Mouse (Mus musculus) spleen, adult 10 weeks (tissue): Measurements from ENCODE around the gene Scube3. TPM values are rescaled to one million over a fixed set of nuclear protein-coding genes. Genes with fewer than 3 reads are reported as not detected.

ENCODE experiments used
- polyA plus RNA-seq: library from polyadenylated mRNA; stranded (reverse); fragments of 350-450 nt; fragmentation: Illumina TruSeq; extraction: RNeasy Lipid Tissue Mini Kit (QIAGEN cat#74804); gene quantifications from one replicate; pipeline ENCODE4 v1.2.3, GENCODE M21; 2015; ENCODE audit warnings: low replicate concordance; ENCODE audit not compliant: insufficient read depth

Gene Scube3
- 1.6 TPM for polyA plus RNA-seq

DNA sequence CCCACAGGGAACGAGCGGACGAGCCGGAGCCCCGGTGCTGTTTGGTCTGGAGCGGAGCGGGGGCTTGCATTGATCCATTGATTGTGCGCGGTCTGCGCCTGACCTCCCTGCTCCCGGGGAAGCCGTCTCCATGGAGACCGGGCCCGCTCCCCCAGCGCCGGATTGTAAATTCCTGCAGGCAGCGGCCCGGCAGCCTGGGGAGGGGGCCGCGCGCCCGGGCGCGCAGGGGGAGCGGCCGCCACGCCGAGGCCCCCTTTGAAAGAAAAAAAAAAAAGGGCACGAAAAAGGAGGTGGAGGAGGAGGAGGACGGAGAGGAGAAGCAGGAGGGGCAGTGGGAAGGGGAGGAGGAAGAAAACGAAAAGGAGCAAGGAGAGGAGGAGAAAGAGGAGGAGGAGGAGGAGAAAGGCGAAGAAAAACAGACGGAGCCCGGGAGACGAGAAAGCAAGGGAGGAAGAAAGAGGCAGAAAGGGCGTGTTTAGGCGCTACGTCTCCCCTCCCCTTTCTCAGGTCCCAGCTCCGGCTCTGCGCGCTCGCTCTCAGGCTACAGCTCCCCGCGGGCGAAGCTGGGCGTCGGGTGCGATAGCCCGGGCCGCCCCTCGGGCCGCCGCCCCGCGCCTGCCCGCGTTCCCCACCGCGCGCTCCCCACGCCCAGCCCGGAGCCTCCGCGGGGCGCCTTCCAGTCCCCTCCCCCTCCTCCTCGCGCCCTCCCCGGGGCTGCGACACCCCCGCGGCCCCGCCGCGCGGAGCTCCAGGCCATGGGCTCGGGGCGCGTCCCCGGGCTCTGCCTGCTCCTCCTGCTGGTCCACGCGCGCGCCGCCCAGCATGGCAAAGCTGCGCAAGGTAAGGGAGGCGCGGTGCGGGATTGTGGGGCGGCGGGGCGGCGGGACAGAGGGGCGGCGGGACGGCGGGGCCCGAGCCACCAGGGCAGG is at the start of gene Scube3:
Gene Scube3 (plus strand): TSS at position 371 of the 929 bp plus-strand sequence.

GRCm38 (mm10) chr17:28176775-28177539 is 35.0 kb downstream of the Scube3 start, which contains the start of gene Zfp523:
Gene Zfp523, plus strand, starts transcription at chr17:28177129.

GRCm38 (mm10) chr17:28207591-28208313 is 65.8 kb downstream of the Scube3 start, which contains the start of gene Def6:
Gene Def6, plus strand, starts transcription at chr17:28207778.

Other genes starting within 250 kb of the Scube3 start
- gene Anks1, start 232.8 kb upstream of the Scube3 start, polyA plus RNA-seq = 7.5 TPM
- gene Taf11, start 232.3 kb upstream of the Scube3 start, polyA plus RNA-seq = 52.1 TPM
- gene Tcp11, start 61.5 kb upstream of the Scube3 start, polyA plus RNA-seq = not detected
- gene Zfp523, start 35.0 kb downstream of the Scube3 start, polyA plus RNA-seq = 4.2 TPM
- gene Def6, start 65.6 kb downstream of the Scube3 start, polyA plus RNA-seq = 35.1 TPM
- 4.3 TPM for gene Ppard, start 90.6 kb downstream of the Scube3 start, polyA plus RNA-seq
- 7.9 TPM for gene Fance, start 171.4 kb downstream of the Scube3 start, polyA plus RNA-seq
- gene Rpl10a, start 186.3 kb downstream of the Scube3 start, polyA plus RNA-seq = 1,390 TPM
- 1.7 TPM for gene Tead3, start 208.7 kb downstream of the Scube3 start, polyA plus RNA-seq
- not detected for gene Tulp1, start 223.1 kb downstream of the Scube3 start, polyA plus RNA-seq